Mouse (Mus musculus) thymus, postnatal 14 days (tissue): ENCODE results near the gene Tle2.

Experiments used
- DNase-seq: peaks from one replicate; pipeline ENCODE4 v3.0.0; 2021

Gene Tle2

DNA sequence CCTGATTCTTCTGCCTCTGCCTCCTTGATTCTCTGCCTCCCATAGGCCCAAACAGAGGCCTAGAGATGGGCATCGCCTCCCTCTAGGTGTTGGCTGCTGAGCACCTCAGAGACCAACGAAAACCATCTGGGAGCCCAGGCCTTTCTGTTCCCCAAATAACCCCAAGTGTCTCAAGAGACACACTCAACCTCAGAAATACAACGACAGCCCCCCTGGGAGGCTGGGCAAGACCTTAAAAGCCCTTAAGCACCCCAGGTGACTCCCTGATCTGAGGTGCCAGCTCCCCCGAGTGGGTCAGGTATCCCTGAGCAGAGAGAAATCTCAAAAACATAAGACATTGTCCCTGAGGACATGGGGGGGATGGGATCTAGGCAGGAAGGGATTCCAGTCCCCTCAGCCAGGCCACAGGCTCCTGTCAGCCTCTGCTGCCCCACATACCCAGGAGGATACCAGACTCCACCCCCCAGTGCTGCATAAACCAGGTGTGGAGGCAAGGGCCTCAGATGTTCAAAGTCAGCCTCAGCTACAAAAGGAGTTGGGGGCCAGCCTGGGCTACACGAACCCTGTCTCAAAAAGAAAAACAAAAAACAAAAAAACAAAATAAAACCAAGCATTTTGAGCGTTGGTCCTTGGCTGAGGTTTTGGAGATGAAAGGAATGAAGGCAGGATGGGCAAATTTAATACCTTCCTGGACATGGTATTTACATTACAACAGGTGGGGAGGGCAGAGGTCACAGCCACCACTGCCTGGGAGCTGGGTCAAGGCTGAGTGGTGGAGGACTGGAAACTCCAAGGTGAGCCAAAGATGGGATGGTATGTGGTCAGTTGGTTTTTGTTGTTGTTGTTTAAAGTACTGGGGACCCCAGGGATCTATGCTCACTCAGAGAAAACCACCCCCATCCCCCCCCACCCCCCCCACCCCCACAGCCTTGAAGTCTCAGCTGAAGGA lies 20.3 kb upstream of the Tle2 start:
- DNase-seq = no peak

DNA sequence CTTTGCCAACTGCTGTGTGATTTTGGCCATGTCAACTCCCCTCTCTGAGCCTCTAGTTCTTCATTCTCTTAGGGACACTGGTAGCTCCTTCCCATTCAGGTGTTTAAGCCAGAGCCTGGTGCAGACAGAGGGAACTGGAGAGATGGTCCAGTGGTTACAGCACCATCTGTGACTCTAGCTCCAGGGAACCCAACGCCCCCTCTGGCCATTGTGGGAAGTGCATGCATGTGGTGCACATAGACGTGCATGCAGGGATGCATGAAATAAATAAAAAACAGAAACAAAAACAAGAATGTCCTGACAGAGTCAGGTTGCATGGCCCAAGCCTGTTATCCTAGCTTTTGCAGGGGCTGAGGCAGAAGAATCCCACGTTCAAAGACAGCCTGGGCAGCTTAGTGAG lies 18.1 kb upstream of the Tle2 start:
- DNase-seq = no peak

DNA sequence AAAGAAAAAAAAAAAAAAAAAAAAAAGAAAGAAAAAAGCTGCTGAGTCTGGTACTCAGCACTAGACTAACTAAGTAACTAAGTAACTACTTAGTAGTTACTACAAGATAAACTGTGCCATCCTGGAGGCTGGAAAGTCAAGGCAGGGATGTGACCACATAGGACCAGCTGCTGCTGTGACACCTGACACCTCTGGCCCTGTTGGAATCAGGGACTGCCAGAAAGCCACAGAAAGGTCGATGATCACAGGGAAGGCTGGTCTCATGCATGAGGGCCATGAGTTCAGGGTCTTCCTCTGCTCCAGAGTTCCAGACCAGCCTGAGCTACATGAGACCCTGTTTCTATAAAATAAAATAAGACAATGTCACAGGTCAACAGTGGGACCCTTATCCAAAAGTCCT lies 16.9 kb upstream of the Tle2 start:
- no peak for DNase-seq

DNA sequence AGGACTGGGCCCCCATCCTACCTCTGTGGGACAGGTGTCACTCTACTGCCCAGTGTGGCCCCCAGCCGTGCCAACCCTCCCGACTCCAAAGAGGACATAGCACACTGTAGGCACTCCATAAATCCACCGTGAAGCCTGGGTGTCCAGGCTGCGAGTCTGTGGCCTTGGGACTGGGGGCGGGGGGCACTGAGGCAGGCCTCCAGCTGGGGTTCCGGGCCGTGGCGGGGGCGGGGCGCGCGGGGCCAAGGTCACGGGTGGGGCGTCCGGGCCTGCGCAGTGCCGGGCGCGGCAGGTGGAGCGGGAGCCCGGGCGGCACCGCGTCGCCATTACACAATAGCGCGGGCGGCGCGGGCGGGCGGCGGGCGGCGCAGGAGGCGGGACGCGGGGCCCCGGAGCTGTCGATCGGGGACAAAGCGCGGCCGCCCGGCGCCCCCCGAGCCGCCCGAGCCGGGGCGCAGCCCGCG lies 15.2 kb upstream of the Tle2 start, which contains the start of gene Aes:
Gene Aes (plus strand): TSS at position 326 of the 464 bp plus-strand sequence.
- DNase-seq = peak; percentile 93

DNA sequence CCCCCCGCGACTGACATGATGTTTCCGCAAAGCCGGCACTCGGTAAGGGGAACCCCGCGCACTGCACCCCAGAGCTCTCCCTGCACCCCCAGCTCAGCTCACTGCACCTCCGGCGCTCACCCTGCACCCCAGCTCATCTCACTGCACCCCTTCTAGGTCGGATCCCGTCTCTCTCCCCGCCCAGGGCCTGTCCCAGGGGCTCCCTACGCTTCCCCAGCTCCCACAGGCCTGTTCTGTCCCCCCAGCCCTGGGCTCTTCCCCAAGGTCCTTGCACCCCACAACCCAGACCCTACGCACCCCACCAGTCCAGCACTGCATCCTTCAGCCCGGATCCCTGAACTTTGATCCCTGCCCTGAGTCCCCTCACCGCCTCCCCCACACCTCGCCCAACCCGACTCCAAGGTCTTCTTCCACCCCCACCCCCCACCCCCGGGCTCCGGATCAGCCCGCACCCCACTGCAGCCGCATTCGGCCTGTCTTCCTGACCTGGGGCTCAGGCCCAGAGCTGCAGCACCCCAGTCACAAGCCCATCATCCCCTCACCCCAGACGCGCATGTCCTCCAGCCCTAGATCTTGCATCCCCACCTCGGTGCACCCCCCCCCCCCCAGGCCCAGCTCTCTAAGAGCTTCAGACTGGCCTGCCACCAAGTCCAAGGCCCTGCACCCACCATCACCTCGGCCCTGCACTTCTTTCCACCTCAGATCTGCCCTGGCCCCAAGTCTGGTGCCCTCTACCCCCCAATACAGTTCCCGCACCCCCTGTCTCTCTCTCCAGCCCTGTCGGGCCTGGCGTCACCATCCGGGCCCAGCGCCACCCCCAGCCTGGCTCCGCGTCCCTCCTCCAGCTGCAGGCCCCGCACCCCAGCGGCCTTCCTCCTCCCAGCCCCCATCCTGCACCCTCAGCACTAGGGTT lies 14.5 kb upstream of the Tle2 start:
- DNase-seq = peak; percentile 90

DNA sequence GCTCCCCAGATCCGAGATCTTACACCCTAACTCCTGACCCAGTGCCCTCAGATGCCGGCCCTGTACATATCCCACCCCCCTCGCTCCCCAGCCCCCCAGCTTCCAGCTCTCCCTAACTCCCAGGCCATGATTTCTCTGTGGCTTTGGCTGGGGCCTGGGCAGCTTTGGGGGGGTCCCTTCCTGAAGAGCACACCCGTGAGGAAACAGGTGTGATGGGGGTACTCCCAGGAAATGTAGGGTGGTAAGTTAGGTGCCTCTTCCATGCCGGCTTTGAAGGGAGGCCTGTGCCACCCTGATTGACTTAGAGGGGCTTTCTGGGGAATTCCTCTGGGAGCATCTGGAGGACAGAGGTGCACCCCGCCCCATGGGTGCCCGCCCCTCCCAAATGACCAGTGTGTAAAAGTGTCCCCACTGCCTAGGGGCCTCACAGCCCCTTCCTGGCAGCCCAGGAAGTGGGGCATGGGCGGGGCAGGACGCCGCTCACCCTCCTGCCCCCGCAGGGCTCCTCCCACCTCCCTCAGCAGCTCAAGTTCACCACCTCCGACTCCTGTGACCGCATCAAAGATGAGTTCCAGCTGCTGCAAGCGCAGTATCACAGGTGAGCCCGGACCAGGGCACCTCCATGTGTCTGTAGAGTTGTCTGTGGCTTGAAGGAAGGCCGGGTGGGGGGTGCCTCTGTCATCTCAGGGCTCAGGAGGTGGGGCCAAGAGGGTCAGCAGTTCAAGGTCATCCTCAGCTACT lies 13.5 kb upstream of the Tle2 start:
- DNase-seq = peak; percentile 95

DNA sequence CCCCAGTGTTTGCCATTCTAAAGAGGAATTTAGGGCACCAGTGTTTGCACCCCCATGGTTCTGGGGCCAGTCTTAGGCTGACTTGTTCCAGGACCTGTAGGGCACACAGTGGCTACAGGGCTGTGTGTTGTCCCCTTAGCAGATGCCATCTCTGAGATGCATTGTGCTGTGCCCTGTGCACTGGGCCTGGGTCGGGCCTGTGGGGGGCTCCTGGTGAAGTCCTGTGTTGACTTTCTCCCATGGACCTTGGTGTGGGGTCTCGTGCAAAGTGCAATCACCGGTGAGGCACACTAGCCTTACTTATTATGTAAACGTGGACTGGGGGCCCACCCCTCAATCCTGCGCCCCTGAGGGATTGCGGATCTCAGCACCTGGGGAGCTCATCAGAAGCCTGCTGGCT lies 11.9 kb upstream of the Tle2 start:
- no peak for DNase-seq

DNA sequence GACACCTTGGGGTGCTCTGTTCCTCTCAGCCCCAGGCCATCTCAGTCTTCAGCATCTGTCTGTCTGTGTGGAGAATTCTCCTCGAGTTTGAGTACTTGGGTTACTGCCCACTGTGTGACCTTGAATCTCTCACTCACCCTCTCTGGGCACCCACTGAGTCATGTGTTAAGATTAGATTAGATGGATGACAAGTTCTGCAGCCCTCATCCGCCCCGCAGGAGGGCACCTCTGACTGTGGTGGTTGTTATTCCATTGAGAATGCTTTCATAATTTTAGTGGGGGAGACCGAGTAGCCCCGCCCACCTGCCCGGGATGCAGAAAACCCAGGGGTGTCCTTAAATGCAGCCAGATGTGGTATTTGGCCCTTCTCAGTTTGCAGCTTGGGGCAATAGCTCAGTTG lies 10.9 kb upstream of the Tle2 start:
- DNase-seq = no peak

DNA sequence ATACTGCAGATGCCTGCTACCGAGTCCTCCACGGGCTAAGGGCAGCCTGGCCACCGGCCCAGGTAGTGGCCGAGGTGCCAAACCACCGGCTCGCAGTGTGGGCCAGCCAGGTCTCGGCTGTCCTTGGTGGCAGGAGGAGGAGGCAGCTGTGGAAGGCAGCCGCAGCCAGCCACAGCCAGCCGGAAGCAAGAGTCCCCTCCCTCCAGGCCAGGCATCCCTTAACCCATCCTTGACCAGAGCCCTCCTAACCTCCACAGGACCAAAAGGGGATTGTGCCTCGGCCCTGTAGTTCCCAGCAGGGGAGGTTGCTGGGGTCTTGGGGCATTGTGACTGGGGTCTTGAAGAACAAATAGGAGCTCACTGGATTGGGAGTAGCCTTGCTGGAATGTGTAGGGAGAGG lies 10.1 kb upstream of the Tle2 start:
- no peak for DNase-seq

DNA sequence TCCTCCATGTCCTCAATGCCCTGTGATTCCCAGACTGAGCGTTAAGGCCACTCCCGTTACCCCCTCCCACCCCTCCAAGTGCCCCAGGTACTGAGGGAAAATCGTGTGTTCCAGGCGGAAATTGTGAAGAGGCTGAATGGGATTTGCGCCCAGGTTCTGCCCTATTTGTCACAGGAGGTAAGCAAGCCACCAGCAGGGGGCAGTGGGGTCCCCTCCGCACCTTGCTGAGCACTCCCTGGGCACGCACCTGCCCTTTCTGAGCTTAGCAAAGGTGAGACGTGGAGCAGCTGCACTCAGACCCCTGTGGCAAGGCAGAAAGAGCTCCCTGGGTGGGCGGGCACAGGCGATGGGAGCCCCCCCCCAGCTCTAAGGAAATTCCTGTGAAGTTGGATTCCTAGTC lies 9.6 kb upstream of the Tle2 start:
- peak; percentile 92 for DNase-seq

DNA sequence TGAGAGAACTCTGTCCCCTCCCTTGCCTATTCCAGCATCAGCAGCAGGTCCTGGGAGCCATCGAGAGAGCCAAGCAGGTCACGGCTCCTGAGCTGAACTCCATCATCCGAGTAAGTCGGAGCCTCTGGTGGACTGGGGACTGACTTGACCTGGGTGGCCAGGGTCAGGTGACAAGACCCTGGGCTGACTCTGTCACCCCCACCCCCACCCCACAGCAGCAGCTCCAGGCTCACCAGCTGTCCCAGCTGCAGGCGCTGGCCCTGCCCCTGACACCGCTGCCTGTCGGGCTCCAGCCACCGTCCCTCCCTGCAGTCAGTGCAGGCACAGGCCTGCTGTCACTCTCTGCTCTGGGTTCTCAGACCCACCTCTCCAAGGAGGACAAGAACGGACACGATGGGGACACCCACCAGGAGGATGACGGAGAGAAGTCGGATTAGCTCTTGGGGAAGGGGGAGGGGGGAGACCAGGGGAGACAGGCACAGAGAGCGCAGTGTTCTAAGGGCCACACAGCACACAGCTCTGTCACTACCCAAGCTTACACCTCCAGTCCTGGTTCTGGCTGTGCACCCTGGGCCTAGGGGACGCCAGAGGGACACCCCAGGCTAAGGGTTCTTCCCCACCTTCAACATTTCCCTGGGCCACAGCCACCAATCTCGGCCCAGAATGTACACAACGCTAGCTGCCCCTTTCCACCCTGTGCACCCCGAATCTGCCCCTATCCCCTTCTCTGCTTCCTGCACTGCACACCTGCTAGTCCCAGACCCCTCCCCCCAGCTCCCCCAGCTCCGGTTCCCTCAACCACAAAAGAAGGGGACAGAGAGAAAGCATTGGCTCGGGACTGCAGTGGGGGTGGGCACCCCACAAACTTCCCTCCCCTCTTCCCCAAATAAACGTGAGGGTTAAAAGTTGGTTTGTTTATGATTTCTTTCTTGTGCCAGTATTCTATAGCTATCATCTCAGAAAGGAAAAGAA lies 8.8 kb upstream of the Tle2 start:
- peak; percentile 94 for DNase-seq

DNA sequence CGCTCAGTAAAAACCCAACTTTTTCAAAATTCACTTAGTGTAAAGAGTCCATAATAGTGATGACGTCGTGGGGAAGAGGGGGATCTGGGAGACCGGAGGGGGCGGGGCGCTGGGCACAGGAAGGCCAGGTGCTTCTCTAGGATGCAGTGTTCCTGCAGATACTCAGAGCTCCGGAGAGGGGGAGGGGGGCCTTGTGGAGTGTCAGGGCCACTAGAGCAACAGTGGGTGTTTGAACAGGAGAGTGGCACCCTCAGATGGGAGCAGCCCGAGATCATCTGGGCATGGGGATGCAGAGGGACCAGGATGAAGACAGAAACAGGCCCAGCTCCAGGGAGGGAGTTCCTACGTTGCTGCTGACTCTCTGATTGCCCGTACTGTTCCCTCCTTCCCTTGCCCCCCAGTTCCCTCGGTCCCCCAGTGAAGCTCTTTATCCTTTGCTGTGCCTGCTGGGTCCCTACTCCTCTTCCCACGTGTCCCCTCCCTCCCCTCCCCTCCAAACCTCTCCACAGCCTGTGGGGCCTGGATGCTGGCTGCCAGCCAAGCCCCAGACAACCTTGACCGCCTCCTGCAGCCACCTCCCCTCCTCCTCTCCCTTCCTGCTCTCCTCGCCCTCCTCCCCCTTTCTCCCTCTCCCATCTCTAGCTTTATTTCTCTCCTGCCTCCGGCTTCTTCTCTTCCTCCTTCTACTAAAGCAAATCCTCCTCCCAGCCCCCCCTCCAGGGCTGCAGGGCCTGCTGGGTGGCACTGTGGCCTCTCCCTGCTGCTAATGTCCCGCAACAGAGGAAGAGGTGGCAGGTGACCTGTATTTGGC lies 5.8 kb upstream of the Tle2 start:
- DNase-seq = peak; percentile 70

DNA sequence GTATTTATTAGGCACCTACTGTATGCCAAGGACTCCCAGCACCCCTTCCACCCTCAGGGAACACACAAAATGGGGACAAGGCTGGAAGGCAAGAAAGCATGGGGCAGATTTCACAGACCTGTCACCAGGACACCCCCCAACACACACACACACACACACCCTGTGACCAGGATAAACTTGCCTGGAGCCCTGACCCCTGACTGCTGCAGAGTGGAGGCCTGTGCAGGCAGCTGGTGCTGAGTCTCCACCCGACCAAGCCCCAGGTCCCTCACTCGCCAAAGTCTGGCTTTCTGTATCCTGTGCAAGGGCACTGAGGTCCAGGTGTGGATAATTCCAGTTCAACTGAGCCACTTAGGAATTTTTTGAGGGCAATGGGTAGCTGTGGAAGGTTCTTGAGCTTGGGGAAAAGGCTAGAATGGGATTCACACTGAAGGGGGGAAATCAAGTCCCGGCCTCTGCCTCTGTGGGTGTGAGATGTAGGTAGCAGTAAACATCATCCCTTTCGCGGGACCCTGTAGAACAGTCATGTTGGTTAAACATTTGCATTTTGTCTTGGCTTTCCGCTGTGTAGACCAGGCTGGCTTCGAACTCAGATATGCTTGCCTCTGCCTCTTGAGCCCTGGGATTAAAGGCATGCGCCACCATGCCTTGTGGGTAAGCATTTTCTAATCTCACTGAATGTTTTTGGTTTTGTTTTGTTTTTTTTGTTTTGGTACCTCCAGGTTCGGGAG lies 4.7 kb upstream of the Tle2 start:
- no peak for DNase-seq

DNA sequence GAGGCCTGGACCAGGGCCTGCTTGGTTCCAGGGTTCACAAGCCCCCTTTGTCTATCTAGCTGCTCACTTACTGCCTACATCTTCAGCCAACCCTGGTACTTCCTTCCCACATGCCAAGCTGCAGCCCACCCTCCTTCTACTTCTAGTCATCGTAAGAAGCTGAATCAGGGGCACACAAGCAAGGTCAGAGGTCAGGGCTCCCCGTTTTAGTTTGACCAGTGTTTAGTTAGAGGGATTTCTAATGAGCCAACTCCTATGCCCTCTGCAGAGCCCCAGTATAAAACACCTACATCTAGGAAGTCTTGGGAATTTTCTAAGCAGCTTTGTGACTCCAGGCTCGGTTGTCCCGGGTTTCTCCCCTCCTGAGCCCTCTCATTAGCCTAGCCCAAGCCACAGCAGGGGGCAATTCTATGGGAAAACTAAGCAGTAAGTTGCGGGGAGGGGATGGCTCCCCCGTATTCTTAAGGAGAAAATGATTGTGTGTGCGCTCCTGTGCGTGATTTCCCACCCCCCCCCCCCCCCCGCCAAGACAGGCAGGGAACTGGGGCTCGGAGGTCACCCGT lies 4.0 kb upstream of the Tle2 start:
- DNase-seq = no peak

DNA sequence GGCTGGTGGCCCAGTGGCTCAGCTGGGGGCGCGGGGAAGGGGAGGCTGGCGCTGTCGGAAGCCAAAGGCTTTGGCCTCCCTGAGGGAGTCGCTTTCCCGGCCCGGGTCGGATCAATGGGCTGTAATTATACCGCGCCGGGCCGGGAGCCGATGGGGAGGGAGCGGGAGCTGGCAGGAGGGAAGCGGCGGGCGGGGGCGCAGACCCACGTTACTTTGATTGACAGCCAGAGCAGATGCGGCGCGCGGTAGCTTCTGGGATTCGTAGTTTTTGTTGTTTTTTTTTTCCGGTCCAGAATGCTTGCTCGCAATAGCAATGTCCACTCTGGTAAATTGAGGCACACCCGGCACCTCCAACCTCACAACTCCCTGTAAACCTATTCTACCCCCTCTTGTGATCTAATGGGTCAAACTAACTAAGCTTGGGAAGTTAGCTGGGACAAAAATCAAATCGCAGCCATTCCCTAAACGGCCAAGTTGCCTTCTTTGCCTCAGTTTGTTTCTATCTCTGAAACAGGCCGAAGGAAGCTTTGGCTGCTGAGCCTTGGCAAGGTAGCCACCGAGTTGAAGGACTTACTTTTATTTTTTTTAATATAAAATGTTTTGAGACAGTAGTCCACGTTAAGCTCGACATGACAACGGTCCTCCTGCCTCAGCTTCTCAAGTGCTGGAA lies 3.4 kb upstream of the Tle2 start:
- DNase-seq = peak; percentile 93

DNA sequence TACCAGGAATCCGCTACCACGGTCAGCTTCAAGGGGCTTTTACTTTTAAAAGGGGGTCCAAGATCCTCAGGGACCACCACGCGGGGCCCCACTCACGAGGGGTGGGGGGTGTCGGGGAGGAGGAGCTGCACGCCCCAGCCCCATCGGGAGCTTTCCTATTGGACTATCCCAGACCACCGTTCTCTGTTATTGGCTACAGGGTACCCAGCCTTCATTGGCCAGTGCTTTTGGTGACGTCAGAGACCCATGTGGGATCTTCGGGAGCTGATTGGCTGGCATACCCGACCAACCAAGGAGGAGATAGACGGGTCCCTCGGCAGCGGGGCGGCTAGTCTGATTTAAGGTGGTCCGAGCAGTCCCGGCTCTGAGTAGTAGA lies 2.9 kb upstream of the Tle2 start:
- DNase-seq = peak; percentile 98

DNA sequence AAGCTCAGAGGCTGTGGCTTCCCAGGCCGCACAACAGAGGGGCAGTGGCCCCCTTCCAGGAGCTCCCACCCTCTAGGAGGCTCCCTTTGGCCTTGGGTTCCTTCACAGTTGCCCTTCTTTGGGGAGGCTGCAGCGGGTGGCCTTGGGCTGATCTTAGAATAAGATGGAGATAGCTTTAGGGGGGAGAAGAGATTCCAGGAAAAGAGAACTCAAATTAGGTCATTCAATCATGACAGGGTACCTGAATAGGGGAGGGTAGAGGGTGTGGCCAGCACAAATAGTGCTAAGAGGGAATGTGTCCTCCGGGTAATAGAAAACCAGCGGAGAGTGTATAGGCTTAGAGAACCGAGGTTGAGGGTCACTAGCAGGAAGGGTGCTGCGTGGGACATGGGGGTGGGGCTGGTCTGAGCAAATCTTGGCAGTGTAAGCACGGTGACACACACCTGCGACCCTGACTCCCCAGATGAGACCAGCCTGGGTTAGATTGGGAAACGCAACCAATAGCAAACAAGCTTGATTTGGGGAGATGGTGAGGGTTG lies 2.2 kb upstream of the Tle2 start:
- no peak for DNase-seq

DNA sequence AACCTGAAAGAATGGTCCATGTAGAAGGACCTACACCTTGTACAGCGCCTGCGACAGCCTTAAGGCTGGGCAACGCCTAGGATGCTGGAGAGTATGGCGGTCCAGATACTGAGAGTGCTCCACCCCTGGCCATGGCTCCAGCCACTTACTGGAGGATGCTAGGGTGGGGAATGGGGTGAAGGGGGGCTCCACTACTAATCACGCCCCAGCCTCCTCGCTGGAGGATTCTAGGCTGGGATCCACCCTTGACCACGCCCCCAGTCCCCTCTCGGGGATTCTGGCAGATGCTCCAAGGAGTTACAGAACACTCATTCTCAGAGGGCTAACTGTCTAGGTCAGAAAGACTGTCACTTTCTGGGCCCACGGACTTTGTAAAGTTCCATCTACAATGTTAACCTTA lies 1.4 kb upstream of the Tle2 start:
- no peak for DNase-seq

DNA sequence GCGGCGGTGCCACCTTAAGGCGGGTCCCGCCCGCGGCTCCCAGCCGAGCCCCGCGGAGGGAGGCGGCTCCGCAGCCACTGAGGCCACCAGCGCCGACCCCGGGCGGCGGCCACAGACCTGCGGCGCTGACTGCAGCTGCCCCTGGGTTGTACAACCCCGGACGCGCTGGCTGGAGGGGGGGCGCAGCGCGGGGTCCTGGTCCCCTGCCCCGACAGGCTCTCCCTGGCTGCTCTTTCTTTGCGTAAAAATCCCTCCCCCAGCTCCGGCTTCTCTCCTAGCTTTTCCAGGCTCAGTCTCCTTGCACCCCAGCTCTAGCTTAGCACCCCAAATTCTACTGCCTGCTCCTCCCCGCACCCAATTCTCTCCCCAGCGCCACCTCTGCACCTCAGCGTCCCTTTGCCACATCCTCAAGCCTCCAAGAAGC lies 859 bp downstream of the Tle2 start:
- peak; percentile 63 for DNase-seq
